Mouse (Mus musculus) bone marrow macrophage, adult 2 months (primary cell): Measurements from ENCODE around the gene Slc6a3.

Source experiments
- CTCF ChIP-seq: IDR thresholded peaks from 2 replicates; pipeline ENCODE4 v1.5.1; 2012; ENCODE audit warnings: low read depth, mild to moderate bottlenecking, low read length, moderate library complexity
- POLR2A ChIP-seq: IDR thresholded peaks from 2 replicates; pipeline ENCODE4 v1.6.1; 2012; ENCODE audit warnings: mild to moderate bottlenecking, low read depth, low read length, borderline replicate concordance

DNA sequence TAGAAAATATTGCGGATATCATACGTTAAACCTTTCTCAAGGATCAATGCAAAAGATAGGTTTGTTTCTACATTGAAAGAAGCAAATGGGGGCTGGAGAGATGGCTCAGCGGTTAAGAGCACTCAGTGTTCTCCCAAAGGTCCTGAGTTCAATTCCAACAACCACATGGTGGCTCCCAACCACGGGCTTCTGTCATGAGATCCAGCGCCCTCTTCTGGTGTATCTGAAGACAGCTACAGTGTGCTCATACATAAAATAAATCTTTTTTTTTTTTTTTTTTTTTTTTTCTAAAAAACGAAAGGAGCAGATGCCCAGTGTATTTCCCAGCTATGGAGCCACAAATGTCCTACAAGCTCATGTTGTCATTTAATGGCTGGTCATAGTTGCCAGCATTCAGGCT, 84.1 kb downstream of the Slc6a3 start:
- TF ChIP-seq POLR2A = no peak
- TF ChIP-seq CTCF = peak; percentile 36
